Mouse (Mus musculus): ENCODE data around the gene Rbm7.

- TF ChIP-seq CTCF (IDR thresholded peaks at IDR 0.05) = no peak
- TF ChIP-seq EP300 (IDR thresholded peaks at IDR 0.05; ENCODE audit: insufficient read depth, low read depth, low read length) = no peak
Measured at GRCm38 (mm10) chr9:48495548-48495932, 441 bp upstream of the Rbm7 start.

Data from heart, adult 2 months (tissue).